Mouse (Mus musculus) retina, postnatal 1 day (tissue): ENCODE data around the gene Rsph9.

Source experiments
- DNase-seq: peaks from one replicate; pipeline ENCODE4 v3.0.0-alpha.2; 2012

Gene Rsph9

DNA sequence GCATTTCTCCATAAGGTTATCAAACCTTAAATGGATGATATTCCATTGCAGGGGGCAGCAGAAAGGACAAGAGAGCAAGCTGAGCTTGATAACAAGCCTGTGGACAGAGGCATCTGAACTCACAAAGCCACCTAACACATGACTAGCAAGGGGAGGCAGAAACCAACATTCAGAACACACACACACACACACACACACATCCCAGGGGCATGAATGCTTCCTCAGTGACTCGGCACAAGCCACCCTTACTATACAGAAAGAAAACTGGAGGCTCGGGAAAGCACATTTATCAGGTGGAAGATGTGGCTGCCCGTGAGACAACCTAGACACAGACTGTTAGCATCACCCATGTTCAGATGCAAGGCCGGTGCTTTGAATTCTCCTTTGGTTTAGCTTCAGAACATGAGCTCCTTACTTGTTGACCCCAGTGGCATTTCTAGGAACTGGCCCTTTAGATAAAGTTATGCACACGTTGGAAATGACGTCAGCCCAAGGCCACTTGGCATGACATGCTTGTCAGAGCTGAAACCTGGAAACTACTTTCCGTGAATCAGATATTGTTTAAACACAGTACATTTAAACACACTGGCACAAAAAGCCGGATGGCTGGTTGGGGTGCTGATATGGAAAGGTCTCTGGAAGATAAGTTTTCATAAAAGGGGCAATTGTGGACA, 5.3 kb downstream of the Rsph9 start:
- DNase-seq: no peak

DNA sequence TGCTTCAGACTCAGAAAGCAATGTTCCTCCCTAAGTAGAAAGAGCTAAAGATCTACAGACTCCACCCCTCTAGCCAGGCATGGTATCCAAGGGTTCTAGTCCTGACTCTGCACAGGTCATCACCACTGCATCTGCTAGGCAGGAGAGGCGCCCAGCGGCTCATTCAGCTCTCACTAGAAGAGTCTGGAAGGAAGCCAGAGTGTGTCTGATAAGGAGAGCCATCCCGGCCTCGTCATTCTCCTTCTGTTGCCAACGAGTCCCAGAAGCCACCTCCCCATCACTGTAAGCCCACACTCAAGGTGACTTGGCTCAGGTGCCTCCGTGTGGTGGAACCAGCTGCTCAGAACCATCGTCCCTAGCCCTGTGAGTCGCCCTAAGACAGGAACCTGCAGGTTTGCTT, 11.2 kb downstream of the Rsph9 start:
- DNase-seq: no peak

DNA sequence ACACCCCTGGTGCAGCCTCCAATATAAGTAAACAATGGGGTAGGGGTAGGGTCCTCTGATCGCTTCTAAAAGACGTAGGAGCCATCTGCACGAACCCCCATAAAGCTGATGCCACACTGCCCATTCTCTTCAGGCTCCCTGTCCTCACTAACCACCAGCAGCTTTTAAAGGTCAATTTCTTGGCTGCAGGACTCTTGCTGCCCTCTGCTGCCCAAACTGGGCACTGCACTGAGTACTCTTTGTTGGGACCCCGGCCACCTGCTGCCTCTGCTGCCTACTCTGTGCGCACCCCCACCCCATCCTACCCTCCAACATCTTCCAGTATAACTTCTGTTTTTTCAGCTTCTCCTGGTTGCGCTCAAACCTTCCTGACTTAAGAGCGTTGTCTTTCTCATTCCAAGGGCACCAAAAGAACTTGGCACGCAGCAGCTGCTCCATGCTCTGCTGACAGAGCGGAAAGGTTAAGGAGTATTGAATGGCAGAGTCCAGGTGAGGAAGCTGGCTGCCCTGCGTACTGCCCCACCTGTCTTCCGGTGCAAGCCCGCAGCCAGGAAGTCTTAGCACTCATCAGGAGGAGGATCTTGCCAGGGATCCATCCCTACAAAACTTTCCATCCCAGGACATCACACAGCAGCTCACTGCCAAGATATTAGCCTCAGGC, 11.8 kb downstream of the Rsph9 start:
- DNase-seq: peak; percentile 83

DNA sequence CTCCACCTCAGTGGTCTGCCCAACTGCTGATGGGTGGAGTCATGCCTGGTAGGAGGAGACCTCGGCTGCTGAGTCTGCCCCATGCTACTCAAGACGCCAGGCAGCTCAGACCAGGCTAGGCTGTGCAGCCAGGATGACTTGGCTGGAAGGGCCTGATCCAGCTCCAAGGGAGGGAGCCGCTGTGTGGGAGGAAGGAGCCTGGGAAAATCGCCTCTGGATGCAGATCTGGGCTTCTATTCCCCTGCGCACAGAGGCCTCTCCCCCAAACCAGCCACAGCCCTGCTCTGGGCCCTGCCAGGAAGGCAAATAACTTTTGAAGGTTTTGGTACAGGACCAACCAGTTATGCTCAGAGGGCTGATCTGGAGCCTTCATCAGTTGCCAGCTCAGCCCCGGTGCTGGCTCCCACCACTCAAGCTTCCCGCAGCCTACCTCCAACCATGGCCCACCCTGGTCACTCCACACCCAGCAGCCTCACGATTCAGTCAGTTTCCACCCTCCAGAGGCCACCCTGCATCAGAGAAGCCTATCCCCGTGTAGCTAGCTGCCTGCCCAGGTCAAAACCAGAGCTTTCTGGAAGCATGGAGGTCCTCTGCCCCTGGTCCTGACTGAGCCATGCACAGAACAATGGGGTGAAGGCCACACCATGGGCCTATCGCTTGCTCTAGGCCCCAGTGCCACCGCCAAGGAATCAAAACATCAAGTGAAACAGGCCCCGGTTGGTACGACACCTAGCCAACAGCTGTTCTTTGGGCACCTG, 14.1 kb downstream of the Rsph9 start:
- no peak for DNase-seq

DNA sequence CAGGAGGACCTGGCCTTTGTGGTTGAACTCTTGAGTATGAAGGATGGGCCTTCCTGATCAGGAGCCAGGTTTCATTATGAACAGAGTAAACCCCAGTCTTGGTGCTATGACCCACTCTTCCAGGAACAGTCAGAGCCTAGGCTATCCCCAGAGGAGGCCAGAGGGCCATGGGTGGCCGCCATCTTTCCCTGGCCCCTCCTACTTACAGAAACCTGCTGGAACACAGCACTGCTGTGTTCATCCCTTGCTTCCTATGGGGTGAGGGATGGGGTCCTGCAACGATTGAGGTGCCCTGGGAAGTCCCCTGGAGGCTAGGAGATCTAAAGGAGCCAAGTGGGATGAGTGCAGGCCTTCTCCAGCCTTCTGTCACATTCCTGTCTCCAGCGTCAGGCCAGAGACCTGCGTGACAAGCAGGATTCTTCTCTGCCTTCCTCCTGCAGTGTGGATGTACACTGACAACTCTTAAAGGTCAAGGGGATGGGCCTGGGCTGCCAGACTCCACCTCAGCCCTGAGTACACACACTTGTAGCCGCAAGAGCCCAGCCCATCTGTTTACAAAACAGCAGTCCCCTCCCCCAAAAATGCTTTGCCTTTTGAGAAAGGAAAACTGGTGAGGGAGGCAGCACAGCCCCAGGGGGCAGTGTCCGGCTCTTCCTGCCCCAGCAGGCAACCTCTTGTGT, 16.1 kb downstream of the Rsph9 start:
- DNase-seq: no peak

DNA sequence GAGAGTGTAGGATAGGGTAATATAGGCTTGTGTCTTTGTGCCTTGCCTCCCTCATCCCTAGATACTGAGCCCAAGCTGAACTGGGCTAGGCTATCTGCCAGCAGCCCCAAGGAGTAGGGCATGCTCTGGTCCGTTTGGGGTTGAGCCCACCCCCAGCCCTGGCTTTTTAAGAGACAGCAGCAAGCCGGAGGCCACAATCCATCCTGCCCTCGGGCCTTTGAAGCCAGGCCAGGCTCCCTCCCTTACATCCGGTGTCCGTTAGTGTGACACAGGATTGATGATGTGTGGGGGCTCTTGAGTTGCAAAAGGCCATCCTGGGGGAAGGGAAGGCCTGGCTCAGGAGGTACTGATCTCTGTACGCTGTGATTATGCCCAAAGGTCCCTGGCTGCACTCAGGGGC, 17.4 kb downstream of the Rsph9 start:
- DNase-seq: no peak

DNA sequence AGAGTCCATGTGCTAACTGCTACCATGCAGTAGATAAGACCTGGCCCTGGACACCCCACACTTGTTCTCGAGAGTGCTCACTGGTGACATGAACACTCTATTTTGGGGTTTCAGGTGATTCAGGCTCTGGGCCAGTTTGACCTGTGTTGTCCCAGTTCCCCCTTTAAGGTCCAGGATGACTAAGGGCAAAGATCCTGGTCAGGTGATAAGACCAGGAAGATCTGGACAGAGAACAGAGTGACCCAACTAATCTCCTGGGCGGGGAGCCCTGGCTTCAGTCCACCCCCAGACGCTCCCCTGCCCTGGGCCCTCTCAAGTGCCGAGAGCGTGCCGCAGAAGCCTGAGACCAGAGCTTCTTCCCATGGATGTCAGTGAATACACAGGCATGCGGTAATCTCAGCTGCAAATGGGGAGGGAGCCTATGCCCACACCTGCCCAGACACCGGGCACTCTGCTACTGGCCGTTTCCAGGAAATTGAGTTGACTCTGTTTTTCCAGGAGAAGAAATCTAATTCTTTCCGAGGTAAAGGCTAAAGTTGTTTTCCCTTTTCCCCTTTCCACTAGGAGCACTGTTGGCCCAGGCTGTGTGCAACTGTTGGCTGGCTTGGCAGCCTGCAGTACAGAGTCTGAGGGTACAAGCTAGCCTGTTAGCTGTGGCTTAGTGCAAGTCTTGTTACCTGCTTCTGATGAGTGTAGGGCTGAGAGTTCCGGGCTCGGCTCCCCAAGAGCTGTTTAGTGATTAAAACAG, 19.9 kb downstream of the Rsph9 start:
- no peak for DNase-seq

DNA sequence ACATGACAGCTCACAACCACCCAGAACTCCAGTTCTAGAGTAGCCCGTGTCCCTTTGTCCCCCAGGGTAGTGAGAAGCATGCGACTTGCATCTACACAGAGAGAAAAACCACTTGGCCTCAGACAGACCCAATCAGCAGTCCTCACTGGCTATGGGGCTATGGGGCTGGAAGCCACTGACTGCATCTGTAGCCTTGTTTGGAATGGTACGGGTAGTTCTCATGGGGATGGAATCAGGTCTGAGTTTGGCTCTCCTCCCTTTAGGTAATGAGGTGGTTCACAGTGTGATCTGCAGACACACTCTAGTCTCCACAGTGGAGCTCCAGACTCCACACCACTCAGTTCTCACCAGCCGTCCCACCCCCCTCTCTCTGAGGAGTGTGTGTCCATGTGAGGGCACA, 20.7 kb downstream of the Rsph9 start:
- no peak for DNase-seq

DNA sequence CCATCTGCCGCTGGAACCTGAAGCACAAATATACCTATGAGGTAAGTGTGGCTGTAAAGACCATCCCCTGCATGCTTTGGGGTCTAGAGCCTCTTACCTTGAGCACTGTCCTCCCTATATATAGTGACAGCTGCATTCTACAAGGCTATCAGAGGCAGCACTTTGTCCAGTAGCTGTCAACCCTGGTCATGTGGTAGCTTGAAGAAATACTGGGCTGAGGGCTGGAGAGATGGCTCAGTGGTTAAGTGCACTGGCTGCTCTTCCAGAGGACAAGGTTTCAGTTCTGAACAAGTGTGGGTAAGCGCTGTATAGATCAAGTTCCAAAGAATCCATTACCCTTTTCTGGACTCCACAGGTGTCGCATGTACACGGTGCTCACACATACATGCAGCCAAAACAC, 21.2 kb downstream of the Rsph9 start:
- DNase-seq: no peak

DNA sequence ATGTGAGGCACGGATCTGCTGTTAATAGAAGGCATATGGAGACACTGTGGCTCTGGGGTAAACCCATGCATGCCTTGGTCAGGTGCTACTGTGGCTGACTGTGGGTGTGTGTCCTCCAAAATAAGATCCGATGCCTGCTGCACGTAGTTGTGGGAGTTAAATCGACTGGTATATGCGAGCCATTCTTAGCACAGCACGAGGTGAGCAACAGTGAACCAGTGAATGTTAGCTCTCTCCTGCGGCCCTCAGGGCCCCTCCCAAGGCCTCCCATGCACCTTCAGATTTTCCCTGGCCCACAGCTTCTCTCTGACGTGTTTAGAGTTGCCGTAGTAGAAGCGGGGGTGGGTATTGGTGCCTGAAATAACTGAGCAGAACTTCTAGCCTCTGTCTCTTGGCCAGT, 24.4 kb downstream of the Rsph9 start:
- DNase-seq: no peak

DNA sequence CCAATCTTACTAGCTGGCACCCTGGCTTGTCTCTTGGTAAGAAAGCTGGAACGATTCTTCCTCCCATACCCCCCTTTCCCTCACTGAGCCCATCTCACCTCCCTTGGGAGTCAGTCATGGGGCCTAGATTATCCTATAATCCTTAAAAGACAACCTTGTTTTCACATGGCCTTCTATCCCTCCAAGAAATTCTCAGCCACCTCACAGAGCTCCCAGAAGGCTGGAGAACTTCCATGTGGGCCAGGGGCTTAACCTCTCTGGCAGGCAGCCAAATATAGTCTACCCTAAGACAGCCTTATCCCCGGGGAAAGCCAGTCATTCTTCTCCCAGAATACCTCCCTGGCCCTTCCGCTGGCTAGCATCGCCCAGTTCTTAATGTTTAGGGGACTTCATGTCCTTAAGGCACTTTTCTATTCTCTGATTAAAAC, 25.6 kb downstream of the Rsph9 start:
- peak; percentile 68 for DNase-seq

DNA sequence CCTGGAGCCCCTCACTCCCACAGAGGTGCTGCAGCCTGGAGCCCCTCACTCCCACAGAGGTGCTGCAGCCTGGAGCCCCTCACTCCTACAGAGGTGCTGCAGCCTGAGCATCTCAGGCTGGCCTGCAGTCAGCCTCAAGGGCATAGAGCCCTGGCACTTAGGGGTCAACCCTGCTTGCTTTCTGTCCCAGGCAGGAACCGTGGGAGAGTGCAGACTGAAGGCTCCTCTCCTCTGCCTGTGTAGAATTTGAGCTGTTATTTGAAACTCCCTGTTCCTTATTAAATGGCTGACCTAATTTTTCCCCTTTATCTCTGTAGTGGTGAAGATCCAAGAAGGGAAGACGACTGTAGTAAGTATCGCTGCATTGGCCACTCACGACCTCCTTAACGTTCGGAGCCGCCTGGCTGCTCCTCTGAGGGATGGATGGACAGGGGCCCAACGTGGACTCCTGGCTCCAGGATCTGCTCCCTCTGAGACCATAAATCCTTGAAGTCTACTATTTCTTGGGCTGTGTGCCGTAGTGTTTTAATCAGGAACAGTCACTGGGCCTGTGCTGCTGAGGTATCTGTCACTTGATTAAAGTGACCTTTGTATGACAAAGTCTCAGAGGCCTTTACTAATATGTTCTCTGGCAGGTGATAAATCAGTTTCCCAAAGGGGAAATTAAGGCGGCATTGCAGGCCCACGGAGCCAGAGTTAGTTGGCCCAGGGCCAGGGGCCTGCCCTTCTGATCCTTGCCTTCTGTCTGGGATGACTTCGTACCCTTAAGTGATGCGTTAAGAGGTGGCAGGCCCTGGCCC, 26.2 kb downstream of the Rsph9 start:
- no peak for DNase-seq

DNA sequence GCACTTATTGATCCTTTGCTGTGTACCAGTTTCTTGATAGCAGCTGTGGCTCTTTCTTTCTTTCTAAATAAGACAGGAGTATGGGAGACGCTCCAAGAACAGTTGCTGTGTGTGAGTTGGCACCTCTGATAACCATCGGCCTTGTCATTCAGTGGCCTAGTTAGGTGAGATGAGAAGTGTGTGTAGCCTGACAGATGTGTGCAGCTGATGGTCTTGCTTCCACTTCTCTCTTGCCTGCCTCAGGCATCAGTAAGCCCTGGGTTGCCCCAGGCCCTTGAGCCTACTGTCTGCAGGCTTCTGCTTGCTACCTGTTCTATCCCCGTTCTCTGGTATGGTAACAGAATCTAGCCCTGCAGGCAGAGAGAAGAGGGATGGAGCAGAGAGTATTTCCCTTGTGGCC, 27.1 kb downstream of the Rsph9 start:
- DNase-seq: no peak

DNA sequence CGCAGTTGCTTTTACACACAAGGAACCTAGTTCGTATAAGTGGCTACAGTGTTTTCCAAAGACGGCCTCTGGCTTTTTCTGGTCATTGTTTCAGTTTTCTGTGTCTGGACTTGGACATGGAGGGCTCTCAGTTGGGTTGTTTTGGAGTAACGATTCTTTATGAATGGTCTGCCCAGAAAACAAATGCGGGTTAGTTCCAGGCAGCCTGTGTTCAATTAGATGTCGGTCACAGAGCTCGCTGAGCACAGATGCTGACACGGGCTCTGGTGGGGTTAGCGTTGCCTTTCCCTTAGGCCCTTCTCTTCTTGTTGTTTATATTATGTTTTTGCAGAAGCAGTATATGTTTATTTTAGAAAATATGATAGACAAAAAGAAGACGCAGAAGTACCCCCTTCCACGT, 27.9 kb downstream of the Rsph9 start:
- no peak for DNase-seq

DNA sequence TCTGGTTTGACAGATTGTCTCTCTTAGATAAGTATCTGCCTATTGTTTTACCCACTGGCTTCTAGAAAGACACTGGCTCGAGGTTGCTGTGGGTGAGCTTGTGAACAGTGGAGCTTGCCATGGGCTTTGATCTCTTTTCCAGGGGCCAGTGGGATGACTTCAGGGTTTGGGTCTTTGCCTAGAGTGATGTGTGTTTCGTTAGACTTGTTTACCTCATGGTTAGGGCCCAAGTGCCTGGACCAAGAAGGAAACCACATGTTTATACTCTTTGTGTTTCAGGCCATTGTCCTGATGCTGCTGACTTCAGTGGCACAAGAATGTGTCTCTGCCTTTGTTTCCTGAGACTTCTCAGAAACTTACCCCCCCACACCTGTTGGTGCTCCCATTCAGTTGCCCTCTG, 28.5 kb downstream of the Rsph9 start:
- no peak for DNase-seq

DNA sequence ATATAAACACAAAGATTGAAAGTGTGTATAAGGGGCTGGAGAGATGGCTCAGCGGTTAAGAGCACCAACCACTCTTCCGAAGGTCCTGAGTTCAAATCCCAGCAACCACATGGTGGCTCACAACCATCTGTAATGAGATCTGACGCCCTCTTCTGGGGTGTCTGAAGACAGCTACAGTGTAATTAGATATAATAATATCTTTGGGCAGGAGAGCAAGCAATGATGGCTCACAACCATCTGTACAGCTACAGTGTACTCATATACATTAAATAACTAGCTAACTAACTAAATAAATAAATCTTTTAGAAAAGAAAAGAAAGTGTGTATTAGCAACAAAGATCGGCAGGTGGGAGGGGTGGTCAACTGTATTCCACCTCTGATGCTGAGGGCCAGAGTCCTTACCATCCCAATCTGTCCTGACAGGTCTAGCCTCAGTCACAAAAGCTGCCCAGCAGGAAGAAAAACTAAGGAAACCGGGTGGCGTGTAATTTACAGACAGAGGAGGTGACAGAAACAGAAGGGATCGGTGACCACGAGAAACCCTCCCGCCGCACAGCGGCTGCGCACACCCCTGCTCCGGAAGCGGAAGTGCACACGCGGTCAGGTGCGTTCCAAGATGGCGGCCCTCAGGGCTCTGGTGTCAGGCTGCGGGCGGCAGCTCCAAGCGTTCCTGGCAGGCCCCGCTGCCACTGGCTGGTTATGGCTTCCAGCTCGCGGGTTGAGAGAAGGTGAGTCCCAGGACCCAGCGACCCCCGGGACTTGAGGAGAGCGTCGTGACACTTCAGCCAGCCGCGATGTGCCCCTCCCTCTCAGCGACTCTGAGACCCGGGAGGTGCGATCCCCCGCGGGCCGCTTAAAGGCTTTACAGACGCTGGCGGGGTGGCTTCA, 33.4 kb downstream of the Rsph9 start, which contains the start of gene Mrps18a:
Gene Mrps18a (plus strand): TSS at position 585 of the 888 bp plus-strand sequence.
- DNase-seq: peak; percentile 93

DNA sequence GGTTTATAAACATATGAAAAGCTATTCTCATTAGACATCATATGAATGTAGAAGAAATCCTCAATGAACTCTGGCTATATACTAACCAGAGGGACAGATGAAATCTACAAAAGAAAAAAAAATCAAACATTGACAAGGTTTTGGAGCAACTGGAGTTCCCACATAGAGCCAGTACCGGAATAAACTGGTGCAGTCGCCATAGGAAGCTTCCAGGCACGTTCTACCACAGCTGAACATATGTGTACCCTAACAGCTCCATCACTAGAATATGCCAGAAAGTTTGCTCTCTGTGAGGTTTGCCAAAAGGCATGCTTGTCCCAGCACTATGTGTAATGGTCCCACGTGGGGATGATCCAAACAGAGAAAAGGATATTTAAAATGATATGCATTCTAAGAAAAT, 35.7 kb downstream of the Rsph9 start:
- DNase-seq: no peak

DNA sequence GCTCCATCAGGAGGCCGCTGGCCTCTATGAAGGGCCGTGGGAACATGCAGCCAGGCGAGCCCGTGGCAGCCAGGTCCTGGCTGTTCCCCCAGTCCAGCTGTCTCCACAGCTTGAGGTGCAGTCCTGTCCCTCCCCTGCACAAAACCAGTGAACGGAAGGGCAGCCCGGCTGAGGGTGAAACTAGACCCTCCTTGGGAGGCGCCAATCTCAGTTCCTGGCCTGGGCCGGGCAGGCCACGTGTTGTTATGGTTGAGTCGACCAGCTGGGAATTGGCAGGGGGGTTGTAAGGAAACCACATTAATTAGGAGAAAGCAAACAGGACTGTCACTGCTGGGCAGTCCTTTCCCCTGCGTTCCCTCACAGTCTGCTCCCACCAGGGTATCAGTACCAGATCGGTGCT, 39.5 kb downstream of the Rsph9 start:
- DNase-seq: peak; percentile 49

DNA sequence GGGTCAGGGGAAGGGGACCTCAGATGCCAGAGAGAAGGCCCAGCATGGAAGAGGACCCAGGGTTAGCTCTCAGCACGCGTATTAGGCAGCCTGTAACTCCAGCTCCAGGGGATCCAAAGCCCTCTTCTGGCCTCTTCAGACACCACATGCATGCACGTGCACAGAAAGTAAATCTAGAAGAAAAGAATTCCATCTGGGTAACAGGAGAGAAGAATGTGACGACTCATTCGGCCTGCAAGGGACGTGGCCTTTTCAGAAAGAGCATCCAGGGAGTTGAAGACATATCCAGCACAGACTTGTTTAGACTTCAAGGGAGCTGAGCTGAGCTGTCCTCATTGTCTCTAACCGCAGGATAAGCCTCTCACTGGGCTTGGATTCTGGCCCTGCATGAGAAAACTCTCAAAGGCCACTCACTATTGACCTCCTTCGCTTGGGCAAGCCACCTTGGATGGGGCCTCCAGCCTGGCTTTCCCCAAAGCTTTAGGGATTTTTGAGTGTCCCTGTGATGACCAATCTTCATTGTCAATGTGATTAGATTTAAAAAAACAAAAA, 41.3 kb downstream of the Rsph9 start:
- DNase-seq: no peak

DNA sequence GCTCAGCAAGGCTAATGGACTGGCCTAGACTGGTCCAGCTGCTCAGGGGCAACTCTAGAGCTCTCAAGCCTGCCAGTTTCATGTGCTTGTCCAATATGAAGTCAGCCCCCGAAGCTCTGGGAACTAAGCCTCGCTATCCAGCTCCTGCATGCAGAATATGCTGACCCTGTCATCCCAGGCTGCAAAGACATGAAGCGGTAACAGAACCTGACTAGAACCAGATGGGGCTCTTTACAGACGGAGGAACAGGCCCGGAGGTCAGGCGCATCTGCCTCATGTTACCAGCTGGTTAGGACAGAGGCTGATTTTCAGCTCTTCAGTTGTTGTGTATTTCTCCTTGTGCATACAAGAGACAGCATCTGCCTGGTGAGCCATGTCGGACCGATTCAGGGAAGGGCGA, 42.1 kb downstream of the Rsph9 start:
- DNase-seq: peak; percentile 59

DNA sequence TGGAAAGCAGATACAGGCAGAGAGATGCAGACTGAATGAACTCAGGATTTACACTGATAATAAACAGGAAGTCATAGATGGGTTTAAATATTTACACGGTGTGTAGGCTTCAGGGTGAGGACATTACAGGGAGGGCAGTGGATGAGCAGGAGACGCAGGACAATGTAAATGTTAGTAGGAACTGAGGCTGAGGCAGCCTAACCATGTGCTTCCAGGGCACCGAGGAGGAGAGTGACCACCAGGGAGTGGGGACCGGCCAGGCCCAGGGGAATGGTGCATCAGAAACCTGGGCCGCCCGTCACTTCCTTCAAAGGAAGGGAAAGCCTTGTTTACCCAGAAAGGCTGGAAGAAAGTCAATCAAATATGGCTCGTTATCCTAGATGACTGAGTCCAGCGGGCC, 45.5 kb downstream of the Rsph9 start:
- DNase-seq: no peak
